9 mouse cellular contexts compared by ENCODE assay signal in the genomic region with DNA sequence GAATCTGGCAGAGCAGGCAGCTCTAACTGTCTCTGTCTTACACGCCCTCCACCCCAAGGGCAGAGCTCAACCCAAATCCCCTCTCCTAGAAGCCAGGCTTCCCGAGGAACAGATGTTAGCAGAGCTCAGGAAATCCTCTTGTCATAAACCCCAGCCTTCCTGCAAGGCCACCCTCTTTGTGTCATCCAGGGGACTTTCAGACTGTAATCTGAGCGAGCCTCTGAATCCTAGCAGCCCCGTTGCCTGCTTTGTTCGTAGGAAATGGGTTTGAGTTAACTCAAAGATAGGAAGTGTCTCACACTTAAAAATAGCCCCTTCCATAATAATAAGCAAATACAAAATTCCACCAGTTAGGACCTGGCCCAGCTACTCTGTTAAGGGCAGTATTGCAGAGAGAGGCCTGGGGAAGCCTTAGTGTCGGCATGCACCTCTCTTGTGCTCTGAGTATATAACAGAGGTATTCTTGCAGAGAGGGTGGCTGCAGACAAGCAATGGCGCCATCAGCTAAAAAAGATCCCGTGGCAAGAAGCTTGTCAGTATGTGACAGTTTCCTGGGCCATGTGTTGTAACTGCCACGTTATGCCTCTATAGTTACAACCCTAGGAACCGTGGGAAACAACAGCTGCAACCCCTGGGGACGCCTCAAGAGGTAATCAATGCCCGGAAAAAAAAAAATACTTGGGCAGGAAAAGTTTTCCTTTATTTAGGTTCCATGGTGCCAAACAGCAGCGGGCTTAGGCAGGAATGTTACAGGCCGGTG. TPM values are rescaled to one million over a fixed set of nuclear protein-coding genes. Genes with fewer than 3 reads are reported as not detected.
A peak's percentile ranks its signal among the peaks of the same experiment; 100 is the strongest.
DNase-seq lines count a peak whose midpoint lies in the region; ATAC-seq lines count a peak whose summit lies in the region.
"Had no signal": no experiment of that assay in that cellular context is flagged by ENCODE, and none has a peak within 500 bp of the region (broad histone marks: within the 10 kb centered on the region; RNA-seq: fewer than 3 reads in every experiment).

No protein-coding gene starts in this region.

- ATAC-seq in activated CD4-positive, CD25-positive, alpha-beta regulatory T cell, adult 4 months = no peak

- DNase-seq in embryo, embryonic 10 days (ENCODE audit: low spot score) = peak; percentile 56
- no peak for DNase-seq in embryo, embryonic 9.5 days (ENCODE audit: extremely low spot score)
- DNase-seq in adipocyte (ENCODE audit: low spot score) = peak; percentile 51
- peak; percentile 41 for DNase-seq in induced T-regulatory cell, adult 2 months (ENCODE audit: low read depth)
- peak; percentile 22 for DNase-seq in lung, postnatal 36 days
- peak; percentile 64 for DNase-seq in thymus, postnatal 4 days
- no peak for DNase-seq in left cerebral cortex, adult 18-20 months (ENCODE audit: low spot score in 2 of 2)

RNA-seq across cellular contexts. Expression of a gene that starts 17.1 kb away (rescaled TPM):
- total RNA-seq in left cerebral cortex, adult 18-20 months (2021) = 10 to 100 TPM; 31.6 to 40.1 TPM
- not detected for polyA plus RNA-seq in activated CD4-positive, CD25-positive, alpha-beta regulatory T cell, adult 4 months (2017; shearing (Covaris generic))
- polyA plus RNA-seq: C2C12 had no signal

RNA-seq across cellular contexts. Expression of a gene that starts 48.8 kb away (rescaled TPM):
- 10 to 100 TPM; 75.2 to 78.2 TPM for total RNA-seq in left cerebral cortex, adult 18-20 months (2021)
- polyA plus RNA-seq in activated CD4-positive, CD25-positive, alpha-beta regulatory T cell, adult 4 months (2017; shearing (Covaris generic)) = 1 to 10 TPM; 2.9 to 4.3 TPM

Comparison
In these comparisons a context has a peak if more than half of its experiments do, and no peak if none do; other contexts are left out.
1. DNase-seq: peak in embryo, embryonic 10 days (single experiment), adipocyte (single experiment), induced T-regulatory cell, adult 2 months (single experiment), lung, postnatal 36 days (single experiment) and thymus, postnatal 4 days (single experiment); none in embryo, embryonic 9.5 days (single experiment) and left cerebral cortex, adult 18-20 months (0 of 2).